Mouse (Mus musculus): ENCODE data around the gene Lrrc58.
A peak's percentile ranks its signal among the peaks of the same experiment; 100 is the strongest.

The Lrrc58 gene

GRCm38 (mm10) chr16:37868506-37869469, 599 bp downstream of the Lrrc58 start:
- DNase-seq (ENCODE audit: low spot score in 2 of 2), result peak in 1 of 2 experiments; percentile 6

GRCm38 (mm10) chr16:37869470-37870231, 1.5 kb downstream of the Lrrc58 start:
- no peak for DNase-seq (ENCODE audit: low spot score in 2 of 2)

GRCm38 (mm10) chr16:37871112-37871715, 3.0 kb downstream of the Lrrc58 start:
- DNase-seq (ENCODE audit: low spot score in 2 of 2), result no peak

GRCm38 (mm10) chr16:37874501-37875235, 6.5 kb downstream of the Lrrc58 start:
- no peak for DNase-seq (ENCODE audit: low spot score in 2 of 2)

GRCm38 (mm10) chr16:37877406-37877805, 9.2 kb downstream of the Lrrc58 start:
- no peak for DNase-seq (ENCODE audit: low spot score in 2 of 2)

GRCm38 (mm10) chr16:37878951-37879505, 10.8 kb downstream of the Lrrc58 start:
- DNase-seq (ENCODE audit: low spot score in 2 of 2), result no peak

GRCm38 (mm10) chr16:37879750-37880419, 11.7 kb downstream of the Lrrc58 start:
- DNase-seq (ENCODE audit: low spot score in 2 of 2), result no peak

GRCm38 (mm10) chr16:37881168-37881567, 13.0 kb downstream of the Lrrc58 start:
- DNase-seq (ENCODE audit: low spot score in 2 of 2), result no peak

GRCm38 (mm10) chr16:37888986-37889385, 20.8 kb downstream of the Lrrc58 start:
- no peak for DNase-seq (ENCODE audit: low spot score in 2 of 2)

GRCm38 (mm10) chr16:37892667-37893066, 24.5 kb downstream of the Lrrc58 start:
- no peak for DNase-seq (ENCODE audit: low spot score in 2 of 2)

- no peak for DNase-seq (ENCODE audit: low spot score in 2 of 2)
Observed at GRCm38 (mm10) chr16:37893381-37893780, 25.2 kb downstream of the Lrrc58 start.

- no peak for DNase-seq (ENCODE audit: low spot score in 2 of 2)
Observed at GRCm38 (mm10) chr16:37893942-37894341, 25.8 kb downstream of the Lrrc58 start.

GRCm38 (mm10) chr16:37898790-37899189, 30.6 kb downstream of the Lrrc58 start:
- no peak for DNase-seq (ENCODE audit: low spot score in 2 of 2)

- DNase-seq (ENCODE audit: low spot score in 2 of 2), result no peak
Observed at GRCm38 (mm10) chr16:37899357-37899756, 31.2 kb downstream of the Lrrc58 start.

- no peak for DNase-seq (ENCODE audit: low spot score in 2 of 2)
Observed at GRCm38 (mm10) chr16:37901318-37901717, 33.1 kb downstream of the Lrrc58 start.

GRCm38 (mm10) chr16:37906456-37906855, 38.3 kb downstream of the Lrrc58 start:
- DNase-seq (ENCODE audit: low spot score in 2 of 2), result no peak

GRCm38 (mm10) chr16:37911086-37911485, 42.9 kb downstream of the Lrrc58 start:
- DNase-seq (ENCODE audit: low spot score in 2 of 2), result no peak

- peak; percentile 5 to 11 for DNase-seq (ENCODE audit: low spot score in 2 of 2)
Observed at GRCm38 (mm10) chr16:37916138-37916817, 48.1 kb downstream of the Lrrc58 start, which contains the start of gene Gpr156. Gene Gpr156, plus strand, starts transcription at chr16:37916496.

GRCm38 (mm10) chr16:37916818-37917201, 48.6 kb downstream of the Lrrc58 start:
- DNase-seq (ENCODE audit: low spot score in 2 of 2), result peak; percentile 57 to 66

GRCm38 (mm10) chr16:37919000-37919399, 50.8 kb downstream of the Lrrc58 start:
- DNase-seq (ENCODE audit: low spot score in 2 of 2), result no peak
